Mouse (Mus musculus) midbrain, embryonic 13.5 days (tissue): Measurements from ENCODE around the gene Rd3. TPM values are rescaled to one million over a fixed set of nuclear protein-coding genes. Genes with fewer than 3 reads are reported as not detected.

Source experiments
- ATAC-seq: fragments of 200-750 bp; cut with Nextera tagmentation; 2 replicates; pipeline ENCODE4 v1.8.0; 2017; ENCODE audit warnings: mild to moderate bottlenecking, moderate TSS enrichment, moderate library complexity
- H3K27ac ChIP-seq: fragments of 300-500 bp; sonication (generic); 2 replicates; pipeline ENCODE4 v1.5.1; 2015; ENCODE audit warnings: inconsistent platforms, mild to moderate bottlenecking, moderate library complexity
- H3K27me3 ChIP-seq: fragments of 300-500 bp; sonication (generic); 2 replicates; pipeline ENCODE4 v1.6.1; 2015; ENCODE audit warnings: mild to moderate bottlenecking, inconsistent platforms
- H3K36me3 ChIP-seq: fragments of 300-500 bp; sonication (generic); 2 replicates; pipeline ENCODE4 v1.6.1; 2015; ENCODE audit warnings: mild to moderate bottlenecking, inconsistent platforms
- H3K4me1 ChIP-seq: fragments of 300-500 bp; sonication (generic); replicated peaks from 2 replicates; pipeline ENCODE4 v1.6.1; 2015; ENCODE audit warnings: inconsistent platforms
- H3K4me2 ChIP-seq: fragments of 300-500 bp; sonication (generic); replicated peaks from 2 replicates; pipeline ENCODE4 v1.6.1; 2015; ENCODE audit warnings: moderate library complexity, mild to moderate bottlenecking, inconsistent platforms
- H3K4me3 ChIP-seq: fragments of 300-500 bp; sonication (generic); replicated peaks from 2 replicates; pipeline ENCODE4 v1.5.1; 2015; ENCODE audit warnings: mild to moderate bottlenecking, inconsistent platforms
- H3K9ac ChIP-seq: fragments of 300-500 bp; sonication (generic); replicated peaks from 2 replicates; pipeline ENCODE4 v1.6.1; 2015; ENCODE audit warnings: mild to moderate bottlenecking, inconsistent platforms
- H3K9me3 ChIP-seq: fragments of 300-500 bp; sonication (generic); 2 replicates; pipeline ENCODE4 v1.6.1; 2016; ENCODE audit warnings: mild to moderate bottlenecking, inconsistent platforms
- WGBS: fragments of 180-500 bp; shearing (Covaris S2); methylation state at CpG from one replicate; pipeline ENCODE4 v1.1.7; 2015; 5-methylcytosine and 5-hydroxymethylcytosine counted together
- polyA plus RNA-seq: library from polyadenylated mRNA; unstranded; fragments of >200 nt; fragmentation: Nextera tagmentation; extraction: Ambion mirVana; gene quantifications from 2 replicates; pipeline ENCODE4 v1.2.1, GENCODE M21; 2015

Rd3 gene
- polyA plus RNA-seq, 1 experiment from 2014 or later, result 3.1 TPM

GRCm38 (mm10) chr1:191969939-191970338, 7.2 kb upstream of the Rd3 start:
- WGBS, result 78% methylated on average over 5 of the region's 5 CpGs
- H3K4me2 ChIP-seq, result no peak overlapping the region
- no peak for ATAC-seq

GRCm38 (mm10) chr1:191974509-191975405, 2.4 kb upstream of the Rd3 start:
- Histone ChIP-seq H3K9ac (no peak overlapping the region), H3K4me2 (no peak overlapping the region), H3K27ac (no peak overlapping the region), H3K9me3 (no peaks in the 10 kb centered on the region), H3K4me1 (peaks cover 25% of the 10 kb centered on the region), H3K27me3 (no peaks in the 10 kb centered on the region; the same call in 1 of the 2 replicates), H3K4me3 (no peak overlapping the region), H3K36me3 (no peaks in the 10 kb centered on the region)
- no peak for ATAC-seq
- WGBS, result 67% methylated on average over 13 of the region's 13 CpGs

More at GRCm38 (mm10) chr1:191969939-191970338, 7.2 kb upstream of the Rd3 start:
- Histone ChIP-seq H3K4me1 (peaks cover 4% of the 10 kb centered on the region; the same call in 1 of the 2 replicates), H3K27me3 (no peaks in the 10 kb centered on the region), H3K27ac (no peak overlapping the region), H3K9ac (no peak overlapping the region), H3K9me3 (no peaks in the 10 kb centered on the region), H3K4me3 (no peak overlapping the region), H3K36me3 (no peaks in the 10 kb centered on the region)

GRCm38 (mm10) chr1:191981426-191982102, 4.4 kb downstream of the Rd3 start:
- peak; percentile 89 for ATAC-seq
- H3K4me1 ChIP-seq, result peaks cover 45% of the 10 kb centered on the region
- 14% methylated on average over 6 of the region's 6 CpGs for WGBS

GRCm38 (mm10) chr1:191986674-191987480, 9.7 kb downstream of the Rd3 start:
- 85% methylated on average over 8 of the region's 8 CpGs for WGBS
- H3K36me3 ChIP-seq, result no peaks in the 10 kb centered on the region
- peaks cover 12% of the 10 kb centered on the region for H3K4me1 ChIP-seq
- H3K9ac ChIP-seq, result no peak overlapping the region
- H3K27me3 ChIP-seq, result 0 out of 2 replicates have a peak, but pooled peaks cover 5% of the 10 kb centered on the region
- no peak overlapping the region for H3K4me2 ChIP-seq
- no peak overlapping the region for H3K27ac ChIP-seq
- H3K4me3 ChIP-seq, result no peak overlapping the region
- ATAC-seq, result no peak
- H3K9me3 ChIP-seq, result no peaks in the 10 kb centered on the region

More at GRCm38 (mm10) chr1:191981426-191982102, 4.4 kb downstream of the Rd3 start:
- no peak overlapping the region for H3K9ac ChIP-seq
- H3K27me3 ChIP-seq, result peaks cover 5% of the 10 kb centered on the region; the same call in 1 of the 2 replicates
- no peaks in the 10 kb centered on the region for H3K9me3 ChIP-seq
- H3K36me3 ChIP-seq, result no peaks in the 10 kb centered on the region
- no peak overlapping the region for H3K4me2 ChIP-seq
- peak overlapping the region; percentile 71 for H3K27ac ChIP-seq
- H3K4me3 ChIP-seq, result no peak overlapping the region

GRCm38 (mm10) chr1:191987481-191987769, 10.3 kb downstream of the Rd3 start:
- Histone ChIP-seq H3K9ac (no peak overlapping the region), H3K27ac (no peak overlapping the region), H3K4me3 (no peak overlapping the region), H3K4me2 (no peak overlapping the region), H3K9me3 (no peaks in the 10 kb centered on the region), H3K4me1 (peaks cover 6% of the 10 kb centered on the region), H3K36me3 (no peaks in the 10 kb centered on the region), H3K27me3 (0 out of 2 replicates have a peak, but pooled peaks cover 5% of the 10 kb centered on the region)
- WGBS, result 59% methylated on average over 5 of the region's 5 CpGs
- no peak for ATAC-seq

GRCm38 (mm10) chr1:191988646-191989045, 11.5 kb downstream of the Rd3 start:
- 96% methylated on average over 3 of the region's 3 CpGs for WGBS
- no peak overlapping the region for H3K4me3 ChIP-seq
- no peak for ATAC-seq
- H3K36me3 ChIP-seq, result no peaks in the 10 kb centered on the region
- no peak overlapping the region for H3K27ac ChIP-seq
- H3K9ac ChIP-seq, result no peak overlapping the region
- H3K4me2 ChIP-seq, result no peak overlapping the region
- no peaks in the 10 kb centered on the region for H3K9me3 ChIP-seq
- H3K4me1 ChIP-seq, result 0 out of 2 replicates have a peak, but pooled peaks cover 3% of the 10 kb centered on the region
- H3K27me3 ChIP-seq, result 0 out of 2 replicates have a peak, but pooled peaks cover 5% of the 10 kb centered on the region

GRCm38 (mm10) chr1:191989060-191989459, 11.9 kb downstream of the Rd3 start:
- 90% methylated on average over 5 of the region's 5 CpGs for WGBS
- no peaks in the 10 kb centered on the region for H3K9me3 ChIP-seq
- H3K4me3 ChIP-seq, result no peak overlapping the region
- H3K36me3 ChIP-seq, result no peaks in the 10 kb centered on the region
- H3K9ac ChIP-seq, result no peak overlapping the region
- 0 out of 2 replicates have a peak, but pooled peaks cover 3% of the 10 kb centered on the region for H3K4me1 ChIP-seq
- ATAC-seq, result no peak
- 0 out of 2 replicates have a peak, but pooled peaks cover 5% of the 10 kb centered on the region for H3K27me3 ChIP-seq
- H3K4me2 ChIP-seq, result peak overlapping the region; percentile 62
- H3K27ac ChIP-seq, result no peak overlapping the region

GRCm38 (mm10) chr1:191989994-191990393, 12.8 kb downstream of the Rd3 start:
- Histone ChIP-seq H3K9me3 (no peaks in the 10 kb centered on the region), H3K27ac (peak overlapping the region; percentile 82), H3K36me3 (no peaks in the 10 kb centered on the region), H3K9ac (peak overlapping the region; percentile 77), H3K27me3 (no peaks in the 10 kb centered on the region), H3K4me1 (0 out of 2 replicates have a peak, but pooled peaks cover 3% of the 10 kb centered on the region), H3K4me3 (peak overlapping the region; percentile 54), H3K4me2 (peak overlapping the region; percentile 62)
- ATAC-seq, result peak; percentile 99
- under 1% methylated on average over 22 of the region's 22 CpGs for WGBS

- H3K36me3 ChIP-seq, result no peaks in the 10 kb centered on the region
- H3K4me2 ChIP-seq, result no peak overlapping the region
- no peak overlapping the region for H3K9ac ChIP-seq
- H3K4me1 ChIP-seq, result 0 out of 2 replicates have a peak, but pooled peaks cover 3% of the 10 kb centered on the region
- no peaks in the 10 kb centered on the region for H3K27me3 ChIP-seq
- WGBS, result 64% methylated on average over 7 of the region's 7 CpGs
- no peak overlapping the region for H3K27ac ChIP-seq
- no peak for ATAC-seq
- H3K4me3 ChIP-seq, result no peak overlapping the region
- H3K9me3 ChIP-seq, result no peaks in the 10 kb centered on the region
Observed at GRCm38 (mm10) chr1:191992040-191992780, 15.0 kb downstream of the Rd3 start.

- Histone ChIP-seq H3K9ac (0 out of 2 replicates have a peak overlapping the region, but pooled peaks have one; percentile 28), H3K4me3 (no peak overlapping the region), H3K36me3 (no peaks in the 10 kb centered on the region), H3K4me1 (0 out of 2 replicates have a peak, but pooled peaks cover 1% of the 10 kb centered on the region), H3K9me3 (no peaks in the 10 kb centered on the region), H3K27ac (no peak overlapping the region), H3K27me3 (no peaks in the 10 kb centered on the region), H3K4me2 (no peak overlapping the region)
- no peak for ATAC-seq
- 62% methylated on average over 5 of the region's 5 CpGs for WGBS
Observed at GRCm38 (mm10) chr1:191994476-191994875, 17.3 kb downstream of the Rd3 start.

GRCm38 (mm10) chr1:191995488-191995887, 18.3 kb downstream of the Rd3 start:
- H3K27ac ChIP-seq, result no peak overlapping the region
- no peaks in the 10 kb centered on the region for H3K36me3 ChIP-seq
- ATAC-seq, result no peak
- H3K4me1 ChIP-seq, result no peaks in the 10 kb centered on the region
- no peaks in the 10 kb centered on the region for H3K9me3 ChIP-seq
- no peak overlapping the region for H3K9ac ChIP-seq
- WGBS, result 51% methylated on average over 4 of the region's 4 CpGs
- no peak overlapping the region for H3K4me3 ChIP-seq
- H3K27me3 ChIP-seq, result no peaks in the 10 kb centered on the region
- H3K4me2 ChIP-seq, result no peak overlapping the region
